Mouse (Mus musculus) liver, embryonic 11.5 days (tissue): Measurements from ENCODE around the gene Fat1. TPM values are rescaled to one million over a fixed set of nuclear protein-coding genes. Genes with fewer than 3 reads are reported as not detected.

Experiments used
- ATAC-seq: fragments of 200-750 bp; cut with Nextera tagmentation; replicated peaks from 2 replicates; pipeline ENCODE4 v1.8.0; 2017; ENCODE audit warnings: moderate number of reproducible peaks, mild to moderate bottlenecking, moderate TSS enrichment, moderate library complexity; ENCODE audit not compliant: low FRiP score
- DNase-seq: peaks from one replicate; pipeline ENCODE4 v3.0.0-alpha.2; 2017; ENCODE audit warnings: low spot score
- H3K27ac ChIP-seq: fragments of 300-500 bp; sonication (generic); 2 replicates; pipeline ENCODE4 v1.5.1; 2014; ENCODE audit warnings: mild to moderate bottlenecking, low read depth, low read length, control low read depth
- H3K27me3 ChIP-seq: fragments of 300-500 bp; sonication (generic); replicated peaks from 2 replicates; pipeline ENCODE4 v1.6.1; 2014; ENCODE audit warnings: low read length, mixed read lengths; ENCODE audit not compliant: control insufficient read depth, insufficient read depth
- H3K36me3 ChIP-seq: fragments of 300-500 bp; sonication (generic); 2 replicates; pipeline ENCODE4 v1.6.1; 2014; ENCODE audit warnings: mild to moderate bottlenecking, low read length, moderate library complexity, mixed read lengths; ENCODE audit not compliant: control insufficient read depth, insufficient read depth
- H3K4me1 ChIP-seq: fragments of 300-500 bp; sonication (generic); replicated peaks from 2 replicates; pipeline ENCODE4 v1.6.1; 2014; ENCODE audit warnings: low read length, mixed read lengths; ENCODE audit not compliant: control insufficient read depth, insufficient read depth
- H3K4me2 ChIP-seq: fragments of 300-500 bp; sonication (generic); 2 replicates; pipeline ENCODE4 v1.6.1; 2014; ENCODE audit warnings: mild to moderate bottlenecking, control low read depth, moderate library complexity
- H3K4me3 ChIP-seq: fragments of 300-500 bp; sonication (generic); 2 replicates; pipeline ENCODE4 v1.5.1; 2014; ENCODE audit warnings: low read depth, low read length, control low read depth
- H3K9ac ChIP-seq: fragments of 300-500 bp; sonication (generic); 2 replicates; pipeline ENCODE4 v1.6.1; 2014; ENCODE audit warnings: low read depth, low read length, control low read depth
- H3K9me3 ChIP-seq: fragments of 300-500 bp; sonication (generic); 2 replicates; pipeline ENCODE4 v1.6.1; 2016; ENCODE audit warnings: low read length, inconsistent platforms, mixed read lengths; ENCODE audit not compliant: control insufficient read depth
- WGBS: fragments of 180-500 bp; shearing (Covaris S2); extraction: QIAGEN DNeasy Blood & Tissue Kit; methylation state at CpG from one replicate; pipeline ENCODE4 v1.1.7; 2014; 5-methylcytosine and 5-hydroxymethylcytosine counted together
- polyA plus RNA-seq: library from polyadenylated mRNA; unstranded; fragments of >200 nt; fragmentation: Nextera tagmentation; extraction: Ambion mirVana; gene quantifications from 2 replicates; pipeline ENCODE4 v1.2.1, GENCODE M21; 2014

The Fat1 gene
- polyA plus RNA-seq, 1 experiment from 2014 or later, result 7.8 TPM

GRCm38 (mm10) chr8:45093599-45093998 is 158.4 kb downstream of the Fat1 start:
- WGBS, result 65% methylated on average over 3 of the region's 3 CpGs
- Histone ChIP-seq H3K4me1 (no peaks in the 10 kb centered on the region), H3K27ac (no peak overlapping the region), H3K9me3 (no peaks in the 10 kb centered on the region), H3K4me3 (no peak overlapping the region), H3K9ac (no peak overlapping the region), H3K36me3 (no peaks in the 10 kb centered on the region), H3K4me2 (no peak overlapping the region), H3K27me3 (no peaks in the 10 kb centered on the region)
- ATAC-seq (no peak), DNase-seq (no peak)

Other genes starting within 250 kb of the Fat1 start
- gene Mtnr1a, start 133.7 kb downstream of the Fat1 start, polyA plus RNA-seq, result not detected in 2 replicates